Mouse (Mus musculus) frontal cortex, postnatal 10 days (tissue): ENCODE measurements around the gene Minpp1.
"Not testable (repeated sequence)": the region's sequence is repeated elsewhere in the genome, so short reads cannot be mapped to it uniquely, and the experiment has no call there.

ENCODE experiments used
- DNase-seq, 2 experiments: peaks; one replicate each; pipeline ENCODE4 v3.0.0; 2022; ENCODE audit warnings: low spot score in 2 of 2, mixed read lengths in 1 of 2

Gene Minpp1

GRCm38 (mm10) chr19:32485681-32486105 is at the start of gene Minpp1:
TSS of gene Minpp1 (plus strand) at chr19:32485769.
- peak; percentile 77 to 86 for DNase-seq

GRCm38 (mm10) chr19:32439356-32439755 is 46.2 kb upstream of the Minpp1 start:
- DNase-seq, result no peak

DNA sequence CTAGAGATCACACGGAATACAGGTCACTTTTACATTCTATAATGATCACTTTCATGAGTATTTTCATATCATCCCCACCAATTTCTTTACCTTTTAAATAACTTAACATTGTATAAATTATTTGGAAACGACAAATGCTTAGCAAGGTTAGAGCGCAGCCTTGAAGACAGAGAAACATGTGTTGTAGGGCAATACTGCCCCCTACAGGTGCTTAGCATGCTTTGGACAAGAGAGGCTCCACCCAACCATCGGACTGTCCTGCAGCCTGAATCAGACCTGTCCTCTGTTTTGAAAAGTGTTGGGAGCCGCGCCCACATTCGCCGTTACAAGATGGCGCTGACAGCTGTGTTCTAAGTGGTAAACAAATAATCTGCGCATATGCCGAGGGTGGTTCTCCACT is 44.0 kb upstream of the Minpp1 start:
- DNase-seq, result no peak

DNA sequence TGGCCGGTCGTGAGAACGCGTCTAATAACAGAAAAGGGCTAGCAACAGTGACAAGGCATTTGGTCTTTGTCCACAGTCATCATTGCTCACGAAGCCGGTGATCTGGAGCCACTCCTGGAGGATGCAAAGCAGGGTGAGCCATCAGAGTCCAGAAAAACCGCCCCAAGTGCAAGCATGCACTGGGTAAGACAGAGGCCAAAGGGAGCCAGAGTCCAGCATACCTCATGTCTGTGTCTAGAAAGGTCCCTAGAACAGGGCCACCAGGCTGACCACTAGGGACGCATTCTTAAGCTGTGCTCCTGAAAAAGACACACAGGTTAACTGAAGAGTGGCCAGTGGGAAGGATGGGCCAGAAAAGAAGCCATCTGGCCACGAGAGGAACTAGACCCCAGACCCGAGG is 36.6 kb upstream of the Minpp1 start:
- DNase-seq, result no peak

DNA sequence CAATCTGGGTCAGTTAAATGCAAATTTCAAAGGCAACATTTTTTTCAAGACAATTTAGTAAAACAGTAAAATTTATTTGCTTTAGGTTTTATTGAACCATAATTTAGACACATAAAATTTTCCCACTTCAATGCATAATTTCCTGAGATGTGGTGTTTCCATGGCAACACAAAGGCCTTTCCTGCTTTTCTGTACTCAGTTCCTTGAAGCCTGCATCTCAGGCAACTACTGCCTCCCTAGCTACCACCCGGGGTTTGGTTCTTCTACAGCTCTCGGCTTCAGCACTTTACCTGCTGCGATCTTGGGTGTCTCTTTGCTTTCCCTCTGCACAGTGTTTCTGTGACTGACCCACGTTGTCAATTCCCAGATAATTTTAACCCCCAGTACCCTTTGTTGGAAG is 33.3 kb upstream of the Minpp1 start:
- DNase-seq, result no peak

GRCm38 (mm10) chr19:32456744-32457143 is 28.8 kb upstream of the Minpp1 start:
- DNase-seq, result no peak

GRCm38 (mm10) chr19:32457631-32458030 is 27.9 kb upstream of the Minpp1 start:
- DNase-seq, result not testable (repeated sequence)

DNA sequence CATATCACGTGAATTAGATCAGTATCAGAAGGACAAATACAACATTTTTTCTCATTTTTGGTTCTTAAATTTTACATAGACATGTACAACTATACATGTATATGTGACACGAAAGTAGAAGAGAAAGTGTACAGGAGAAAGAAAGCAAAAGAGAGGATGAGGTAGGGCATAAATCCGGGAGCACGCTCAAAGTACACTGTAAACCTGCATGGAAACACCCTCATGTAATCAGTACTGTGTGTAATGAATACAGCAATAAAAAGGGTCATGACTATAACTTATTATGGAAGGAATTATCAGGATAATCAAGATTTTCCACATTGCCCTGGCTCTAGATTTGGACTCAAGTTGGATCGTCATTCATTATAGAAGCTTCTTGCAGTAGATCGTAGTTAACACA is 22.5 kb upstream of the Minpp1 start:
- DNase-seq, result no peak

- no peak for DNase-seq
These were observed 20.3 kb upstream of the Minpp1 start for GRCm38 (mm10) chr19:32465228-32465627.

DNA sequence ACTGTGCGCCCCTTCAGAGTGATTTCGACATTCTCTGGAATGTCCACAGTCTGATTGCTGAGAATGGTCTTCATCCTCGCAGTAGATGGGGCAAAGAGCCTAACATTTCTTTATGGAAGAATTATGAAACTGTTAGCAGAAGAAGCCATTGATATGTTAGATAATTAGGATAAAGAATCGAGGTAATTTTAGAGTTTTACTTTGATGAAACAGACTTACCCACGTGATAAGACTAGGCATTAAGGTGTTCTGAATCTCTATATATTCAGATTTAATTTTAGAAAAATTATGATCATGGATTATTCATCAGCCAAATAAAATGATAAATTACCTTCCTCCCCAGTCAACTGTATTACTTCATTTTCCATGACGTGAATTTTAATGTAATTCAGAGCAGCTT is 19.1 kb upstream of the Minpp1 start, which contains the start of gene Rpl9-ps6:
TSS of gene Rpl9-ps6 (minus strand) at position 101 of the 400 bp plus-strand sequence.
- no peak for DNase-seq

- DNase-seq, result no peak
These were observed 18.2 kb upstream of the Minpp1 start for GRCm38 (mm10) chr19:32467325-32467724.

GRCm38 (mm10) chr19:32470059-32470497 is 15.5 kb upstream of the Minpp1 start:
- DNase-seq, result peak in 1 of 2 experiments; percentile 19

DNA sequence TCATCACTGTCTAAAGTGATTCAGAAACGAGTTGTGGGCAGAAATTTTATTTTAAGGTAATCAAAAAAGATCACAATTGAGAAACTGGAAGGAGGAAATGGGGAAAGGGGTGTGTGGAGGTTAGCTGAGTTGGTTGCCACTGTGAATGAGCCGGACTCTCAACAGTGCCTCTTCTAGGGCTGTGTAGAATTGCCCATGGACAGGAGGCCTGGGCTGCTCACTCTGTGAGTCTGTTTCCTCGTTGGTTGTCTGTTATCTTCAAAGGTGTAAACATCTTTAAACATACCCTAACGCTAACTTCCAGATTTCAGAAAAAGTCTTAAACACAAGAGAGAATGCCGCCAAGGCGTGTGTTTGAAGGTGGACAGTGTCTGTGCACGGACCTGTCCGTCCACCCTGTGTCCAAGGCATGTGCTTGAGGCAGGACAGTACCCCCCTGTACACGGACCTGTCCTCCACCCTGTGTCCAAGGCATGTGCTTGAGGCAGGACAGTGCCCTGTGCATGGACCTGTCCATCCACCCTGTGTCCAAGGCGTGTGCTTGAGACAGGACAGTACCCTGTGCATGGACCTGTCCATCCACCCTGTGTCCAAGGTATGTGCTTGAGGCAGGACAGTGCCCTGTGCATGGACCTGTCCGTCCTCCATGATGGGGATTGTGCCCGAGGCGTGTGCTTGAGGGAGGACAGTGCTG is 14.9 kb upstream of the Minpp1 start:
- DNase-seq, result no peak

GRCm38 (mm10) chr19:32476016-32476711 is 9.4 kb upstream of the Minpp1 start:
- no peak for DNase-seq

DNA sequence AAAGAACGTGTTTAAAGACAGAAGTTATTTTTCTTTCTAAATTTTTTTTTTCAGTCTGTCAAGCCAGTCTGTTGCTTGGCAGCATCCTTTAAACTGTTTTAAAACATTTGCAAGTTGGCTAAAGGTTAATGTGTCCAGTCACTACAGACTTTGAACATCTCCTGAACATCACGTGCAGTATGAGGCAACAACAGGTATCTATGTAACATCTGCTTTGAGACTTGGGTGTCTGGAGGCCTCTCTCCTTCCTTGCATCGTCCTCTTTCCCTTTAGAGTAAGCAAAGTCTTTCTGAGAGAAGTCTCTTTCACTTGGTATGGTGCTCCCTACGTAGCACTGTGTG is 8.9 kb upstream of the Minpp1 start:
- no peak for DNase-seq

- DNase-seq, result no peak
These were observed 5.3 kb upstream of the Minpp1 start for GRCm38 (mm10) chr19:32480255-32480654.

GRCm38 (mm10) chr19:32480791-32481442 is 4.7 kb upstream of the Minpp1 start:
- DNase-seq, result no peak

- DNase-seq, result no peak
These were observed 4.1 kb upstream of the Minpp1 start for GRCm38 (mm10) chr19:32481511-32481910.

DNA sequence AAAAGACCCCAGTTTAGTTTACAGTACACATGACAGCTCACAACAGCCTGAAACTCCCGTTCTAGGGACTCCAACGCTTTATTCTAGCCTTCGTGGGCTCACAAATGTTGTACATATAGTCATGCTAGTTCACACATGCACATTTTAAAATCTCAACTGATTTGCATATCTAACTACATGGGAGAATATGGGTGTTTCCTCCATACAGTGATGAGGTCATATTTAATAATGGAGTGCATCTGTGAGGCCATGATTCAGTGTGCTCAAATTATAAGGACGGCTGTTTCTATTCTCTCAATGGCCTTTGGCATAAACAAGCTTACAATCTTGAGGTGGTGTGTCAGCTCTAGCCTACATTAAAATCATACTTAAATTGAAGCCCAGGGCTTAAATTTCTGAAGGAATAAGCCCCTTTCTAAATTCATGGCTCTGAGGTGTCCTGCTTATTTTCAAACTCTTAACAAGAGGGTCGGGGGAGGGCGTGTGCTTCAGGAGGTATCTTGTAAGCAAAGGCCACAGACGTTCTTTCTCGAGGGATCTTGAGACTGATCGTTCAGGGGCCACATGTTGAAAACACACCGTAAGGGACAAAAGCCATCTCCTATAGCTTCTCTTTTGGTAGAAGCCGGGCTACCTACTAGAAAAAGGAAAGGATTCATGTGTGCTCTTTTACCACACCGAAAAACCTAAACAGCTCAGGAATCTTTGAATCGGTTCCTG is 468 bp upstream of the Minpp1 start:
- no peak for DNase-seq

DNA sequence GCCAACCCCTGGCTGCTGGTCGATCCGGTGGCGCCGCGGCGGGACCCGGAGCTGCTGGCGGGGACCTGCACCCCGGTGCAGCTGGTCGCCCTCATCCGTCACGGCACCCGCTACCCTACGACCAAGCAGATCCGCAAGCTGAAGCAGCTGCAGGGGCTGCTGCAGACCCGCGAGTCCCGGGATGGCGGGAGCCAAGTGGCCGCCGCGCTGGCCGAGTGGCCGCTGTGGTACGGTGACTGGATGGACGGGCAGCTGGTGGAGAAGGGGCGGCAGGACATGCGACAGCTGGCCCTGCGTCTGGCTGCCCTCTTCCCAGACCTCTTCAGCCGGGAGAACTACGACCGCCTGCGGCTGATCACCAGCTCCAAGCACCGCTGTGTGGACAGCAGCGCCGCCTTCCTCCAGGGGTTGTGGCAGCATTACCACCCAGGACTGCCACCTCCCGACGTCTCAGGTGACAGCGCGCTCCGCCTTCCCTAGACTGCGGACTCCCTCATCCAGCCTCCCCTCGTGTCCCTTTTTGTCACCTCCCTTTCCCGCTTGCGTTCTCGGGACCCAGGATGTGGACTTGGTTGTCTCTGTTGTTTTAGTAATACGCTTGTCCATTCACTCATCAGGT is 646 bp downstream of the Minpp1 start:
- peak; percentile 33 to 63 for DNase-seq

DNA sequence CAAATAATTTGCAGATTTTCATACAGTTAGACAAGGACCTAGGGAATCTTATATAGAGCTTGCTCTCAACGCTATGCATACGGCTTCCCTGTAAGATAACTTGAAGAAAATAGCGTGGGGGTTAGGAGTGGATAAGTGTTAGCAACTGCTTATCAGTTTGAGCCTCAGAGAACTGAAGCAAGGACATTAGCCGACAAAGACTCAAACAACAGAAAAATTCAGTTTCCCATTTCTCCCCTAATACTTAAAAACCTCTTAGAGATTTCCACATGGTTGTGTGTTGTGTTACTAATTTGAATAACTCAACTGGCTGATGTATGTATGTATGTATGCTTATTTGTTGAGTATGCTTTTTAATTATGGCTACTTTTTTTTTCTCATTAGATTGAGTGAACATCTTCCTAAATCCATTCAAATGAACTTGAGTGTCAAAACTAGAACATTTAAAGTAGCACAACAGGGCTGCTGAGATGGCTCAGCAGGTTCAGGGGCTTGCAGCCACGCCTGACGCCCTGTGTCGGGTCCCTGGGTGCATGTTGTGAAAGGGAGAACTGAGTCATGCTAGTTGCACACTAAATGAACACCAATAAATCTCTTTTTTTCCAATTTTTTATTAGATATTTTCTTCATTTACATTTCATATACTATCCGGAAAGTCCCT is 2.2 kb downstream of the Minpp1 start:
- DNase-seq, result no peak
